Mouse (Mus musculus): ENCODE measurements around the gene Frat1. TPM values are rescaled to one million over a fixed set of nuclear protein-coding genes. Genes with fewer than 3 reads are reported as not detected.

The Frat1 gene
- total RNA-seq, 2 experiments from 2014 or later: 17.8 to 22.3 TPM

DNA sequence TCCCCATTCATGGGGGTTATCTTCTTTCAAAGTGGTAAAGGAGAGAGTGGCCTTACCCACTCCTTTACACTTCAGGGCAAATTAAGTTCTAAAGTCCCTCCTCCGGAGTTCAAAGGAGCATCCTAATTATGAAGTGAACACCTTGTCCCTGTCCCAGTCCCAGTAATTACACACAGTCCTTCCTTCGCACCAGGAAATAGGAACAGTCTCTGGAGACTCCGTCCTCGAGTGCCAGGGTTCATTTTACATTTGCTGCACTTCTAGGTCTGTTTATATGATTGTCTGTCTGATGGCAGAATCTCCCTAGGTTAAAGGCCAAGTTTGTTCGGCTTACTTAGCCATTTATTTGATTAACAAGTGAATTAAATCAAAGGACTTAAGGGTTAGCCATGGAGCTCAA lies 13.4 kb upstream of the Frat1 start:
- no peak for DNase-seq (ENCODE audit: low spot score in 2 of 2)

DNA sequence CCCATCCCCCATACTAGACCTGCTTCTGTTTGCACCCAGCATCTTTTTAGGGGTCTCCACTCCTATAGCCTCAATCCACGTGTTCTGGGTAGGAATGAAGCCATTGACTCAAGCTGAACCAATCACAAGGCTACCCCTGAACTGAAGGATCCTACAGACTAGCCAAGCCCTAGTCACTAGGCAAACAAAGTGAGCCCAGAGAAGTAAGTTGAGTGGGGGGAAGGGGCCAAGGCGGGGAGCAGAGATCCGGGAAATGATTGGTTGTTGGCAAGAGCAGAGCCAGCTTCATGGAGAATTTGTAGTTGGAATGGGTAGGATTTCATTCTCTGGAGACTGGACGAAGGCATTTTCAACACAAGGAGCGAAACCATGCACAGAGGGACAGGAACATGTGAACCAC lies 12.9 kb upstream of the Frat1 start:
- no peak for DNase-seq (ENCODE audit: low spot score in 2 of 2)

DNA sequence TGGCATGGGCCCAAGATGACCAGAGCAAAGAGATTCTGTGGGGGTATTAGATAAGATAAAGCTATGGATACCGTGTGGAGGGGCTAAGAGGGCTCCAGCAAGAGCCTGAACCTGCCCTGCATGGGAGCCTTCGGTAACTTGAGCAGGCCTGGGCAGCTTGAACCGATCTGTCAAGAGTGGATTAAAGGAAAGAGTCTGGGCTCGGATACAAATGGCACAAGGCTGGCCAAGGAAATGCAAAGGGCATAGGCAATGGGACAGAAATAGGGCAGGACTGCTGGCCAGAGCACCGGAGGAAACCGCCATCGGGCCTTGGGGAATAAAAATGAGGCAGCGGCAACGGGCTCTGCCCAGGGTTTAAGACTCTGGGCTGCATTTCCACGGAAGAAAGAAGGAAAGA lies 12.4 kb upstream of the Frat1 start:
- no peak for DNase-seq (ENCODE audit: low spot score in 2 of 2)

DNA sequence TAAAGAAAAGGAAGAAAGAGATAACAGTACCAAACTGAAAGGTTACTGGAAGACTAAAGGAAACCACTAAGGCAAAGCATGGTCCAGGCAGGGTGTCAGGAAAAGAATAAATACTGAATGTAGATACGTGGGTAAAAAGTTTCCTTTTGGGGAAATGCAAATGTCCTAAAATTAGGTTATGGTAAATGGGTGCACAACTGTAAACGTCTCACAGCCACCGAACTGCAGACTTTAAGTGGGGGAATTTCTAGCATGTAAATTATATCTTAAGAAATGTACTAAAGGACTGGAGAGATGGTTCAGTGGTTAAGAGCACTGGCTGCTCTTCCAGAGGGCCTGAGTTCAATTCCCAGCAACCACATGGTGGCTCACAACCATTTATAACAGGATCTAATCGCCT lies 11.0 kb upstream of the Frat1 start:
- DNase-seq (ENCODE audit: low spot score in 2 of 2): no peak

DNA sequence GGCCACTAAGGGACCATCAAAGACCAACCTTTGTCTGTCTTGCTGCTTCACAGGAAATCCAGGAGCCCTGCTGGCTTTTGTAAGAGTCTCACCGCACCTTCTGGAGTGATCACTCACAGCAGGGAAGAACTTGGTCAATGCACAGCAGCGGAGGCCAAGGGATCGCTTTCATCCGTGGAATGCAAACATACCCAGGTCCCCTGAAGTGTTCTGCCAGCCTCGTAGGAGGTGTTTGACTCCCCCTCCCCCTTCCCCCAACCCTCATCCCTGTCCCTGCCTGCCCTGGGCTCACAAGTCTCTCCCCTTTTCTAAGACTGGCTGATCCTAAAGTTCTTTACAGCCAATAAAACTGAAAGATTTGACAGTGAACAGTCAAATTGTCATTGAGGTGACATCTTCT lies 8.3 kb upstream of the Frat1 start:
- no peak for DNase-seq (ENCODE audit: low spot score in 2 of 2)

DNA sequence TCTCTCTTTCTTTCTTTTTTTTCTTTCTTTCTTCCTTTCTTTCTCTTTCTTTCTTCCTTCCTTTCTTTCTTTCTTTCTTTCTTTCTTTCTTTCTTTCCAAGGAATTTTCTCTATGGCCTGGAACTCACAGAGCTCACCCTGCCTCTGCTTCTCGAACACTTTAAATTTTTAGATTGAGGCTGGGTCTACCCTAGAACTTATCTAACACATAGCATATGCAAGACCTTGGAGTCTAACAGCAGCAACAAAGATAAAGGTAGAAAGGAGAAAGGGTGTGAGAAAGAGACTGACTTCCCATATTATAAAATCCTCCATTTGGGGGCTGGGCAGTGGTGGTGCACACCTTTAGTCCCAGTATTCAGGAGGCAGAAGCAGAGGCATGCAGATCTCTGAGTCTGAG lies 7.2 kb upstream of the Frat1 start:
- no peak for DNase-seq (ENCODE audit: low spot score in 2 of 2)

DNA sequence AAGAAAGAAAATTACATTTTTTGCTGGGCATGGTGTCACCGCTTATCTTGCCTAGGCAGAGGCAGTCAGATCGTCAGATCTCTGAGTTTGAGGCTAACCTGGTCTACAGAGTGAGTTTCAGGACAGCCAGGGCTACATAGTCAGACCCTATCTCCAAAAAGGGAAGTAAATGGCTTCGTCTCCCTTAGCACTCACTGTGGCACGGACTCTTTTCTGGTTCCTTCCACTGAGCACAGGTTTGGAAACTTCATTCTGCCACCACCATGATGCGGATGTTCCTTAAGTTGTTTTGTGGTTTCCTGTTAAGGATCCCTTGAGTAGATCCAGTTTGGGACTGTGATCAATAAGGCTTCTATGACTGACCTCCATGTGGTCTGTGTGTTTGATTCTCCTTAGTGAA lies 4.8 kb upstream of the Frat1 start:
- no peak for DNase-seq (ENCODE audit: low spot score in 2 of 2)

DNA sequence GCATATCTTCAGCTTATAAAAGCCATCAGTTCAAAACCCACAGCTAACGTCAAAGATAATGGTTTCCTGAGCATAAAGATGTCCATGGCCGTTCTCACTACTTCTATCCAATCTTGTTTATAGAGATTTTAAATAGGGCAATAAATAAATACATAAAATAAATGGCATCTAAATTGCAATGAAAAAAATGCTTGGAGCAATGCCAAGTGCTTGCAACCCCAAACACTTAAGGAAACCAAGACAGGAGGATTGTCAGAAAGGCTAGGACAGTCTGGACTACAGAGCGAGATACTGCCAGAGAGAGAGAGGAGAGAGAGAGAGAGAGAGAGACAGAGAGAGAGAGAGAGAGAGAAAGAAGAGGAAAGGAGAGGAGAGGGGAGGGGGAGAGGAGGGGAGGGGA lies 3.2 kb upstream of the Frat1 start:
- no peak for DNase-seq (ENCODE audit: low spot score in 2 of 2)

DNA sequence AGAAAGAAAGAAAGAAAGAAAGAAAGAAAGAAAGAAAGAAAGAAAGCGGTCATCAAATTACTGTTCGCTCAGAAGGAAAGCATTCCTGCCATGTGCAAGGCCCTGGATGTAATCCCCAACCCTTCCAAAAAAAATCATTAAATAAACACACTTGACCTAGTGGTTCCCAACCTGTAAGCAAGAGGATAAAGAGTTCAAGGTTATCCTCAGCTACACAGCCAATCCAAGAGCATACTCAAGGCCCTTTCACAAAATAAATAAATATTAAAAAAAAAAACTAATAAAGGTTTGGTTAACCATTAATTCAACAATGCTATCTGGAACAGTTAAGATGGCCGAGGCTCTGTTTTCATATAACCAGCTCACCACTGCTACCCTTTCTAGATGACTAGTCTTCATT lies 829 bp upstream of the Frat1 start:
- no peak for DNase-seq (ENCODE audit: low spot score in 2 of 2)

DNA sequence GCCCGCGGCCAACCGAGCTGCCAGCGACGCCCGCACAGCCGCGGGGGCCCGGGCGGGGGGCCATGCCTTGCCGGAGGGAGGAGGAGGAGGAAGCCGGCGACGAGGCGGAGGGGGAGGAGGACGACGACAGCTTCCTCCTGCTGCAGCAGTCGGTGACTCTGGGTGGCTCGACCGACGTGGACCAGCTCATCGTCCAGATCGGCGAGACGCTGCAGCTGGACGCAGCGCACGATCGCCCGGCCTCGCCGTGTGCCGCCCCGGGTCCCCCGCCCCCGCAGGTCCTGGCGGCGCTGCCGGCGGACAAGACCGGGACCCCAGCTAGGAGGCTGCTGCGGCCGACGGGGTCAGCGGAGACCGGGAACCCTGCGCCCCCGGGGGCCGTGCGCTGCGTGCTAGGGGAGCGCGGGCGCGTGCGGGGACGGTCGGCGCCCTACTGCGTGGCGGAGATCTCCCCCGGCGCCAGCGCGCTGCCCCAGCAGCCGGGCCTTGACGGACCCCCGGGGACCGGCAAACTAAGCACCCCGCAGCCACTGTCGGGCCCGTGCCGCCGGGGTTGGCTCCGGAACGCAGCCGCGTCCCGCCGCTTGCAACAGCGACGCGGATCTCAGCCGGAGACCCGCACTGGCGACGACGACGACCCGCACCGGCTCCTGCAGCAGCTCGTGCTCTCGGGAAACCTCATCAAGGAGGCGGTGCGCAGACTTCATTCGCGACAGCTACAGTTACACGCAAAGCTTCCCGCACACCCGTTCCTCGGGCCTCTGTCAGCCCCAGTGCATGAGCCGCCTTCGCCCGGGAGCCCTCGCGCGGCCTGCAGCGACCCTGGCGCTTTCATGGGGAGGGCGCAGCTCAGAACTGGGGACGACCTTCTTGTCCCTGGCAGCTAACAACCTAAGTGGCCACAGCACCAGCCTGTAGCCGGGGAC lies 599 bp downstream of the Frat1 start:
- peak in 1 of 2 experiments; percentile 61 for DNase-seq (ENCODE audit: low spot score in 2 of 2)

DNA sequence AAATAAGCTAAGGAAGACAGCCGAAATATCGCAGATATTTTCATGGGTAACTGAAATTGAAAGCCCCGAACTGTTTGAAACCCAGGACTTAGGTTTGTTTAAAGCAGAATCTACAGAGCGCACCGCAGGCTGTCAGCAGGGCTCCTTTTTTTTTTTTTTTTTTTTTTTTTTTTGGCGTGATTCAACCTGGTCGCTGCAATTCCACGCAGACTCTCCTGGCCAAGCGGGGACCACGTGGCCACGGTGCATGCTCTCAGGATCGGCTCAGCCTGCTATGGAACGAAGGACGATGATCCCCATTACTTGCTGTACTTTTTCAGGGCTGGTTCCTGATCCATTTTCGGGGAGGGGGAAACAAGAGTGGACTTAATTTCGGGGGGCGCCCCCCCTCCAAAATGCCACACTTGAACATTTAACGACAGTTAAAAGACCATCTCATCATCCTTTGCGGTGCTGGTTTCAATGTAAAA lies 1.4 kb downstream of the Frat1 start:
- DNase-seq (ENCODE audit: low spot score in 2 of 2): peak in 1 of 2 experiments; percentile 53

DNA sequence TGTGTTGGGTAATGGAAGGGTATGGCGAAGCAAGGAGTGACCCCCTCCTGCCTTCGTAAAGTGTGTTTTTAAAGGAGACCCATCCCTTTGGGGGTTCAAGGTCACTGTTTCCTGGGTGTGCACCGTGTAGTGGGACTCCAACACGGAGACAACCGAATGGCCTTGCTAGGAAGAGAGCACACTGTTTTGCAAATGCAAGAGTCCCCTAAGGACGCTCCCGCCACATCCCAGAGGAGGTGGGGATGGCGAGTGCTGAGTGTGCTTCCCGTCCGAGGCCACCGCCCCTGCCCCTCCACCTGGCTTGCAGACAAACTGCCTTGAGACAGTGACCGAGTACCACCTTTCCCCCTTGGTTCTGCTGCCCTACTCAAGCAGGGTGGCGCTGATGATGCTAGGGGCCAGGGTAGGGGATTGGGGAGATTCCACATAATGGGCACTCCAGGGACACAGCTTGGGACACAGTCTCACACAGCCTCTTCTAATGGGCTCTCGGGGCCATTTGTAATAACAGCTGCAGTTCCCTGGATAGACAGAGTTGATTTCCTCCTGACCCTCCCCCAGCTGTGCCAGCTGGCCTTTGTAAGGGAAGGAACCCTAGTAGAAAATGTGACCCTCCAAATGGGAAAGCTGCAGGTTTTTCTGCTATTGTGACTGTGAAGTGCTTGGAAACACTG lies 2.1 kb downstream of the Frat1 start:
- peak in 1 of 2 experiments; percentile 9 for DNase-seq (ENCODE audit: low spot score in 2 of 2)

DNA sequence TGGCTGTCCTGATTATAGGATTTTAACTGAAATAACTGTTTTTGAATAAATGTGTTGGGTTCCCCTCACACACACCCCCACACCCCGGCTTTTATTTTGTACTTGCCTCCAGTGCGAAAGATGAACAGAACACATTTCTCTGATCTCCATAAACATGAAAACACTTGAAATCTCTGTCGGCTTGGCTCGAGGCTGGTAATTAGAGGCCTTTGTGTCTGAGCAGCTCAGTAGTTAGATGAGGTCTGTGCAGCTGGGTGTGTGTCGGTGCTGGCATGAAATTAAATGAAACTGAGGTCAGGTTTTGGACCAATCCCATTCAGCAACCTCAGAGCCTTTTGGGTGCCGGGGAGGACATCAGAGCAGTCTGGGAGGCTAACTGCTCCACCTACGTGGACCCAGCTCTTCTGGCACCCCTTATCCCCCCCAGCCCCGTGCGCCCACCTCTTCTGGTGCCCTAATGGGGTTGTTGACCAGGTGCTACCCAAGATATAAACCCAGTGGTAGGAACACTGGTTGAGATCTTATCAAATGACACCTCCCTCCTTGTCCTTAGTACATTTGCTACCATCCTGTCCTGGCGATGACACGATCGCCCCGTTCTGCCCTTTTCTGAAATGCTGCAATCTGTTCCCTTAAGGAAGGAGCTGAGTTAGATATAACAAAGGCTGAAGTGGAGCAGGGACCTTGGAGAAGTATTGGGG lies 2.9 kb downstream of the Frat1 start:
- peak in 1 of 2 experiments; percentile 44 for DNase-seq (ENCODE audit: low spot score in 2 of 2)

DNA sequence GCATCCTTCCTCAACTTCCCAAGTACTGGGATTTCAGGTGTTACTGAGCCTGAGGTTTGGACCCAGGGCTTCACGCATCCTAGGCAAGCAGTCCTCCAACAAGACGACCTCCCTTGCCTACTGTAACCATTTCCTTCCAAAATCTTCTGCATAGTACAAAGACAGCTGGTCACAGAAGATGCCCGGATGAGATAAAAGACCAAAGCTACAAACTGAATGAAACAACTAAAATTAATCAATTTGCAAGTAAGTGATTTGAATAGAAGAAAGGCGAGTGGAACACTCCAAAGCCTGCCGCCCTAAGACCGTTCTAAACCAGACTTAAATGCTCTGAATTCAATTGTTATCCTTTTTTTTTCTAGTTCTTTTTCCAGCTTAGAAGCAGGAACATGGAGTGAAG lies 5.6 kb downstream of the Frat1 start:
- DNase-seq (ENCODE audit: low spot score in 2 of 2): no peak

DNA sequence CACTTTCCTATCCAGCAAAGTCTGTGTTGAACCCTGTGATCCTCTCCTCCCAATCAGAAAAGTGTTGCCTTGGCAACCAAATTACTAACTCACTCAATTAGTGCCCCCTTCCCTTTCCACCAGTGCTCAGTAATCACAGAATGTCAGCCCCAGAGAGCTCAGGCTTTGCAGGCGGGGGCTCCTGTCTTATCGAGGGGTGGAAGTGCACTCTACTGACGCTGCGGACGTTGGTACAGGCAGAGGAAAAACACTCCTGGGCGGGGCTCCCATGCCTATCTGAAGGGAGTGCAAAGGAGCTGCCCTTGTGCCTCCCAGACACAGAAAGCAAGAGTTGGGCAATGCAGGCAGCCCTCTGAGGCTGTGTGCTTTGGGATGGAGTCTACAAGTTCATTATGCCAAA lies 6.0 kb downstream of the Frat1 start:
- DNase-seq (ENCODE audit: low spot score in 2 of 2): peak; percentile 57 to 77

DNA sequence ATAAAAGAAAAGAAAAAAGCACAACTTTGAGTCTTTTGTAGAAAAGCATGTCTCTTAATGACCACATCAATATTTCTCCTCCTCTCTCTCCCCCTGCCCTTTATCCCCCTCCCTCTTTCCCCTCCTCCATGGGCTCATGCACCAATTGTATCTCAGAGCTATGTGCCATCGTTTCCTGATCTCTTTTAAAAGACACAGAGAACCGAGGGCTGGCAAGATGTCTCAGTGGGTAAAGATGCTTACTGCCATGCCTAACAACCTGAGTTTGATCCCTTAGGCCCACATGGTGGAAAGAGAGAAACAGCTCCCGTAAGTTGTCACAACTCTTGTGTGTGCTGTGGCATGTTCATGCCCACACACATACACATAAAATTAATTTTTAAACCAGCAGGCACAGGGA lies 6.9 kb downstream of the Frat1 start:
- no peak for DNase-seq (ENCODE audit: low spot score in 2 of 2)

DNA sequence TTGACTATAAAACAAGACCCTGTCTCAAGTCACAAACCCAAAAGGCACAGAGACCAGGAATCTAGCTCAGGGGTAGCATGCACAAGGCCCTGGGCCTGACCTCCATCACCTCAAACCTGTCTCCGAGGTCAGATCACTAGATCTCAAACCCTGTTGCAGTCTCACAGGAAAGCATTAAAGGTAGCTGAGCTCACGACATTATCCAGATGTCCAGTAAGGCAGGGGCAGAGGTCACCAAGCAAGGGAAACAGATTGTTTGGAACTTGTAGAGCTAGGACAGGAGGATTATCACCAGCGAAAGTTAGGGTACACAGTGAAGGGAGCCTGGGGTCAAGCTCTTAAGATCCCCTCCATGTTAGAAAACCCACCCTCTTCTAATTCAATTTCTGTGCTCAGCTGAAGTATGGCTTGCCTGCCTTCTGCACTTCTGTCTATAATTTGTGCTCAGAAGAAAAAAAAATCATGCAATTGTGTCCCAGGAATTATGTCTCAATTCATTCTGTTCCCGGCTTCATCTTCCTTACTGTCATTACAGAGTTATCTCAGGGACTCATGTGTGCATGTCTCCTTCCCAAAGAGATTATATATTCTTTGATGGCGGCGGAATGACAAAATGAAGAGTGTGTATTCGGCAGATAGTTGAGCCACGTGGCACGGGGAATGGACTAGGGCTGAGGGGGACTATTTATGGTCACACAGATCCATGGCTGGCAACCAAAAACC lies 7.6 kb downstream of the Frat1 start:
- no peak for DNase-seq (ENCODE audit: low spot score in 2 of 2)

DNA sequence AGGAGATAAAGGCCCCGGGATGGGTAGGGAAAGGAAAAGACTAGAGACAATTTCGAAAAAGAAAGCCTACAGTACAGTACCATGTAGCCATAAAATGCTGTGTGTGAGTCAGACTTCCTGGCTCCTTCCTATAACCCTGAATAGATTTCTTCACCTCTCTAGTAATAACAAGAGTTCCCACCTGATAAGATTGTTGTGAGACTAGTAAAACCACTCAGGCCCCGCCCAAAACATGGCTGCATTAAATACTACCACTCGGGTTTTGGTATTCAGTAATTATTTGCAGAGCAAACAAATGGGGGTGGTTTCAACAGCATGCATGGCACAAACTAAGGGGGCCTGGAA lies 8.1 kb downstream of the Frat1 start:
- DNase-seq (ENCODE audit: low spot score in 2 of 2): no peak

DNA sequence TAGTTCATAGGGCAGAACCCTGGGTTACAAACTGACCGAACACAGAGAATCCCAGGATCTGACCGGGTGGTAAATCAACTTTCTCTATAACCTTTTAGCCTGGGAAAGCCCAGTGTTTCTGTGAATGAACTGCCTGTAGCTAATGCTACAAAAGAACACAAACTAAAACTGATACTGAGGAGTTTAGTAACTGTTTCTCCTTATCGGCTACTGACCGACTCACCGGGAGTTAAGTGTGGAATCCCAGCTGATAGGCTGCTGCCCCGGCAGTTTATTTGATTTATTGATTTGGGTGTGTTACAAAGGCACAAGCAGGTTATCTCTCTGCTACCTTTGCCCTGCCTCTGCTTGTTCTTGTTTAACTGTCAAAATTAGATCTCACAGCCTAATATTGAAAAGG lies 9.0 kb downstream of the Frat1 start:
- no peak for DNase-seq (ENCODE audit: low spot score in 2 of 2)

DNA sequence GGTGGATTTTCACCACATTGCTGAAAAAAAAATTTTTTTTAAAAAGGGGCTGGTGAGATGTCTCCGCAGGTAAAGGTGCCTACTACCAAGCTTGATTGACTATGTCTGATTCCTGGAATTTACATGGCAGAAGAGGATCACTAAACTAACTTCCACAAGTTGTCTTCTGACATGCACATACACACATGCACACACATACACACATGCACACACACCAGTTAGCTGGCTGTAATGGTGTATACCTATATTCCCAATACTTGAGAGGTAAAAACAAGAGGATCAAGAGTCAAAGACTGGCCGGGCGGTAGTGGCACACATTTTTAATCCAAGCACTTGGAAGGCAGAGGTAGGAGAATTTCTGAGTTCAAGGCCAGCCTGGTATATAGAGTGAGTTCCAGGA lies 9.9 kb downstream of the Frat1 start:
- no peak for DNase-seq (ENCODE audit: low spot score in 2 of 2)

DNA sequence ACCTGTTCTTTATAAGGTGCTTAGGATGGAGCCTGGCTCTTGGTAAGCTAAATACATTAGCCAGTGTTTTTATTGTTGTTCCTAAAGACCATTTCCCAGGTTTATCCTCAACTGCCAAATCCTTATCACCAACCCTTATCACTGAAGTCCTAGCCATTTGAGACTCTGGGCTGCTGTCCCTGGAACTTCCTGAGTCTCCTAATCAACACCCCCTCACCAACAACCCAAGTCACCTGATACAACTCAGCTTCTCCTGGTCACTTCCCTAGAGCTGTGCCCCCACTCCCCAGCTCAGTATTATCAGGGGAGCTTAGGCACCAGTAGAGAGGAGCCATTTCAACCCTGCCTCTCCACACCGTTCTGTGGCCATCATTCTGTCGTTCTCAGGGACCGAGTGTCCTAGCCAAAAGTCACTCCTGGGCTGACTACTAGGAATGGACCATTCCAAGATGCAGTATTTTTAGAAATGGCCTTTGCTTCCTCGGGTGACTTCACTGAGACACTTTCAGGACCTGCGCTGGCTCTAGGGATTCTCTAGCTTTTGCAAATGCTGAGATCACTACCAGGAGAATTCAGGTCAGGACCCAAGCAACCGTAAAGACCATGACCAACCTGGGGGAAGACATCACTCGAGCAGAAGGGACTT lies 11.5 kb downstream of the Frat1 start:
- no peak for DNase-seq (ENCODE audit: low spot score in 2 of 2)
